In the genomic region with DNA sequence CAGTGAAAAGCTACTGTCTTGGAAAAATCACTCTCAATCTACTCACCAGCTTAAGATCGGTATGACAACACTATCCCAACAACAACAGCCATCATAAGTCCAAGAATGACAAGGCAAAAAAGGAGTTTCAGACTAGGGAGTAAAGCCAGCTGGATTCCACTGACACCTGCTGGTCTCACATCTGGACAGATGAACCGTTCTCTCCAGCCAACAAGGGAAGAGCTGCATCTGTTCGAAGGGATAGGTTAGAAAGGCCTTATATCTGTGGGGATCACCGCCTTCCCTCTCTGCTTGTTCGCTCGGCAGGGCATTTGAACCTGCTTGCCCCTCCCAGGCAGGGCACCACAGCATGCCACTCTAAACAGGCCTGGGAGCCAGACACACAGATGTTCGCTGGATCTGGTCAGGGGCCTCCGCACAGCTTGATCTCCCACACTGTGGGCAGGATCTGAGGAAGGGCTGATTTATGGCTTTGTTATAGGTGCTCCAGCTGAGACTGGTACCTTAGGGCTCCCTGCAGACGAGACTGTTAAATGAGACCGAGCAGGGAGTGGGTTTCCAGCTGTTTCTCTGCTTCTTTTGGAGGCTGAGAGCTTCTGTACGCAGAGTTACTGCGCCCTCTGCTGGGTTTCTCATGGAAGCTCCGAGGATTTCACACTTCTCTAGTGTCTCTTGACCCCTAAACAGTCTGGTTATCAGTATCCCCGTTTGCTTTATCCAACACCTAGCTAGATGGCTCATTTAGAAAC, we compare ENCODE assay signal across 8 mouse cellular contexts. TPM values are rescaled to one million over a fixed set of nuclear protein-coding genes. Genes with fewer than 3 reads are reported as not detected.
DNase-seq lines count a peak whose midpoint lies in the region; ATAC-seq and TF ChIP-seq lines count a peak whose summit lies in the region.

No protein-coding gene starts in this region.

- no peak overlapping the region for H3K27ac ChIP-seq in heart, embryonic 15.5 days
- no peak overlapping the region for H3K27ac ChIP-seq in liver, embryonic 14.5 days

- H3K4me1 ChIP-seq in heart, embryonic 15.5 days (replicated peaks) = no peaks in the 10 kb centered on the region
- H3K4me1 ChIP-seq in liver, embryonic 14.5 days (replicated peaks; ENCODE audit: control insufficient read depth in 2 of 2, insufficient read depth in 2 of 2, low read length in 1 of 2) = no peaks in the 10 kb centered on the region; a peak in 1 of 4 replicates

- H3K36me3 ChIP-seq in heart, embryonic 15.5 days = no peaks in the 10 kb centered on the region
- no peaks in the 10 kb centered on the region for H3K36me3 ChIP-seq in liver, embryonic 14.5 days (replicated peaks; ENCODE audit: control insufficient read depth, insufficient read depth, low read depth)

- peak overlapping the region; percentile 28; the same call in 1 of the 2 replicates for H3K4me2 ChIP-seq in heart, embryonic 15.5 days
- no peak overlapping the region for H3K4me2 ChIP-seq in liver, embryonic 14.5 days (ENCODE audit: low read depth)

- ATAC-seq in heart, embryonic 15.5 days (replicated peaks; ENCODE audit: insufficient number of reproducible peaks, insufficient read depth, low FRiP score, low read depth) = no peak
- no peak for ATAC-seq in liver, embryonic 14.5 days (ENCODE audit: insufficient read depth)

- no peak for TF ChIP-seq EP300 in liver, embryonic 14.5 days (IDR thresholded peaks at IDR 0.05; ENCODE audit: low read depth)

- no peak overlapping the region for H3K9ac ChIP-seq in heart, embryonic 15.5 days
- no peak overlapping the region for H3K9ac ChIP-seq in liver, embryonic 14.5 days (replicated peaks)

- H3K27me3 ChIP-seq in heart, embryonic 15.5 days = peaks cover 14% of the 10 kb centered on the region
- no peaks in the 10 kb centered on the region for H3K27me3 ChIP-seq in liver, embryonic 14.5 days (ENCODE audit: control insufficient read depth, insufficient read depth, low read length)

- no peaks in the 10 kb centered on the region for H3K9me3 ChIP-seq in heart, embryonic 15.5 days (replicated peaks)
- H3K9me3 ChIP-seq in liver, embryonic 14.5 days (ENCODE audit: control insufficient read depth, low read length) = no peaks in the 10 kb centered on the region

- H3K4me3 ChIP-seq in heart, embryonic 15.5 days = no peak overlapping the region
- no peak overlapping the region for H3K4me3 ChIP-seq in liver, embryonic 14.5 days (ENCODE audit: insufficient read depth in 1 of 2, low read depth in 2 of 2, low read length in 2 of 2)

- DNase-seq in urinary bladder, postnatal 14 days (ENCODE audit: low spot score) = peak; percentile 55
- DNase-seq in urinary bladder, postnatal 10 days (ENCODE audit: low spot score) = no peak
- DNase-seq in embryo, embryonic 9.5 days (ENCODE audit: extremely low spot score) = peak; percentile 56
- peak; percentile 57 for DNase-seq in kidney, postnatal 14 days
- no peak for DNase-seq in liver, embryonic 14.5 days (ENCODE audit: low read depth in 3 of 3, low spot score in 3 of 3)
- peak; percentile 45 for DNase-seq in ovary, postnatal 14 days (ENCODE audit: low spot score)
- no peak for DNase-seq in spleen, postnatal 36 days (ENCODE audit: low spot score in 2 of 2)

- WGBS in heart, embryonic 15.5 days = 22% methylated on average over 14 of the region's 14 CpGs
- 28% methylated on average over 14 of the region's 14 CpGs for WGBS in liver, embryonic 14.5 days (ENCODE audit: insufficient replicate concordance)

- peak; percentile 41 for TF ChIP-seq CTCF in liver, embryonic 14.5 days (IDR thresholded peaks at IDR 0.05; ENCODE audit: low read depth)

RNA-seq across cellular contexts. Expression of a gene that starts 25.5 kb away (rescaled TPM):
- 0.32 TPM in 1 of 2 replicates, not detected in the other for polyA plus RNA-seq in heart, embryonic 15.5 days (2015; fragmentation: Nextera tagmentation; extraction: Ambion mirVana)
- polyA plus RNA-seq in liver, embryonic 14.5 days (2012; rRNA removed) = 8.4 and 10.1 TPM in 2 replicates
- 10.8 and 11.2 TPM in 2 replicates for polyA plus RNA-seq in liver, embryonic 14.5 days (2014; fragmentation: Nextera tagmentation; extraction: Ambion mirVana)

RNA-seq across cellular contexts. Expression of a gene that starts 58.3 kb away (rescaled TPM):
- 0.08 TPM in 1 of 2 replicates, not detected in the other for polyA plus RNA-seq in heart, embryonic 15.5 days (2015; fragmentation: Nextera tagmentation; extraction: Ambion mirVana)
- polyA plus RNA-seq in liver, embryonic 14.5 days (2012; rRNA removed) = 3.1 and 4.3 TPM in 2 replicates
- polyA plus RNA-seq in liver, embryonic 14.5 days (2014; fragmentation: Nextera tagmentation; extraction: Ambion mirVana) = 6.0 and 6.3 TPM in 2 replicates

Comparison
In these comparisons a context has a peak if more than half of its experiments do, and no peak if none do; other contexts are left out.
1. DNase-seq: peak in urinary bladder, postnatal 14 days (single experiment), embryo, embryonic 9.5 days (single experiment), kidney, postnatal 14 days (single experiment) and ovary, postnatal 14 days (single experiment); none in urinary bladder, postnatal 10 days (single experiment), liver, embryonic 14.5 days (0 of 3) and spleen, postnatal 36 days (0 of 2).